Mouse (Mus musculus) forebrain, embryonic 12.5 days (tissue): ENCODE data around the gene Ezh2. TPM values are rescaled to one million over a fixed set of nuclear protein-coding genes. Genes with fewer than 3 reads are reported as not detected.
"Not testable (repeated sequence)": the region's sequence is repeated elsewhere in the genome, so short reads cannot be mapped to it uniquely, and the experiment has no call there.

Experiments used
- ATAC-seq: fragments of 200-750 bp; cut with Nextera tagmentation; 2 replicates; pipeline ENCODE4 v1.8.0; 2017; ENCODE audit warnings: moderate TSS enrichment; ENCODE audit not compliant: low FRiP score
- H3K27ac ChIP-seq: fragments of 300-500 bp; sonication (generic); 2 replicates; pipeline ENCODE4 v1.5.1; 2016; ENCODE audit warnings: mild to moderate bottlenecking
- H3K27me3 ChIP-seq: fragments of 300-500 bp; sonication (generic); 2 replicates; pipeline ENCODE4 v1.6.1; 2016; ENCODE audit warnings: mild to moderate bottlenecking
- H3K36me3 ChIP-seq: fragments of 300-500 bp; sonication (generic); replicated peaks from 2 replicates; pipeline ENCODE4 v1.6.1; 2016; ENCODE audit warnings: mild to moderate bottlenecking
- H3K4me1 ChIP-seq: fragments of 300-500 bp; sonication (generic); 2 replicates; pipeline ENCODE4 v1.6.1; 2016
- H3K4me2 ChIP-seq: fragments of 300-500 bp; sonication (generic); 2 replicates; pipeline ENCODE4 v1.6.1; 2016; ENCODE audit warnings: mild to moderate bottlenecking, moderate library complexity
- H3K4me3 ChIP-seq: fragments of 300-500 bp; sonication (generic); replicated peaks from 2 replicates; pipeline ENCODE4 v1.5.1; 2016; ENCODE audit warnings: mild to moderate bottlenecking
- H3K9ac ChIP-seq: fragments of 300-500 bp; sonication (generic); 2 replicates; pipeline ENCODE4 v1.6.1; 2016; ENCODE audit warnings: mild to moderate bottlenecking
- H3K9me3 ChIP-seq: fragments of 300-500 bp; sonication (generic); 2 replicates; pipeline ENCODE4 v1.6.1; 2016
- WGBS: fragments of 180-500 bp; shearing (Covaris S2); methylation state at CpG from one replicate; pipeline ENCODE4 v1.1.7; 2016; 5-methylcytosine and 5-hydroxymethylcytosine counted together
- polyA plus RNA-seq: library from polyadenylated mRNA; unstranded; fragments of >200 nt; fragmentation: Nextera tagmentation; extraction: Ambion mirVana; gene quantifications from 2 replicates; pipeline ENCODE4 v1.2.1, GENCODE M21; 2016

The Ezh2 gene
- 259 and 267 TPM in 2 replicates for polyA plus RNA-seq

DNA sequence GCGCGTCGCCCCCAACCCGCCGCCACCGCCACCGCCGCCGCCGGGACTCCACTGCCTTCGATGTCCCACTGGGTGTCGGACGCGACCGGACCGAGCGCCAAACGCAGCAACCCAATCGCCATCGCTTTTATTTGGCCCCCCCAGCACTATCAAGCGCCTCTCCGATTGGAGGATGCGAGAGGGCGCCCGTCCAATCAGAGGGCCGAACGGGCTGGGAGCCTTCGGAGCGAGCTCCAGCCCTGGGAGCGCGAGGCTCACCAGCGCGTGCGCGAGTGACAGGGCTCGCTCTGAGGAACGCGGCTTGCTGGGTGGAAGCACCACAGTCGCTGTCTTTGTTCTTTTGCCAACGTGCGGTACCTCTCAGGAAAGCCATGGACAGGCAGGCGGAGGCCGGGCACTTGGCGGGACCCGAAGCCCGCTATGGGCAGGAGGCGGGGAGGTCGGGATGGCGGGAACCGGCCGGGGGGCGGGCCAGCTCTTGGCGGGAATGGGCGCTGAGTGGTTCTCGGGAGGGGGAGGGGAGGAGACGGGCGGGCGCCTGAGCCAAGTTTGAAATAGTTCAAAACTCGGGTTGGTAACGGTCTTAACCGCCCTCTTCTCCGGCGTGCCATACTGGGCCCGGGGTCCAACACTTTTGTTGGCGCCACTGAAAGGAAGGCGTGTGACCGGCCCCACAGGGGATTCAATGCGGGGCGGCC lies at the start of gene Ezh2:
TSS of gene Ezh2 (minus strand) at position 416 of the 698 bp plus-strand sequence.
- Histone ChIP-seq H3K4me3 (peak within 1 kb of the TSS; percentile 97), H3K27ac (peak within 1 kb of the TSS; percentile 99), H3K9me3 (no peaks in the 10 kb centered on the region), H3K36me3 (no peaks in the 10 kb centered on the region), H3K27me3 (no peaks in the 10 kb centered on the region), H3K4me2 (peak within 1 kb of the TSS; percentile 68), H3K9ac (peak within 1 kb of the TSS; percentile 99), H3K4me1 (peaks cover 20% of the 10 kb centered on the region)
- ATAC-seq, result peak; percentile 98
- 1% methylated on average over 59 of the region's 69 CpGs for WGBS

DNA sequence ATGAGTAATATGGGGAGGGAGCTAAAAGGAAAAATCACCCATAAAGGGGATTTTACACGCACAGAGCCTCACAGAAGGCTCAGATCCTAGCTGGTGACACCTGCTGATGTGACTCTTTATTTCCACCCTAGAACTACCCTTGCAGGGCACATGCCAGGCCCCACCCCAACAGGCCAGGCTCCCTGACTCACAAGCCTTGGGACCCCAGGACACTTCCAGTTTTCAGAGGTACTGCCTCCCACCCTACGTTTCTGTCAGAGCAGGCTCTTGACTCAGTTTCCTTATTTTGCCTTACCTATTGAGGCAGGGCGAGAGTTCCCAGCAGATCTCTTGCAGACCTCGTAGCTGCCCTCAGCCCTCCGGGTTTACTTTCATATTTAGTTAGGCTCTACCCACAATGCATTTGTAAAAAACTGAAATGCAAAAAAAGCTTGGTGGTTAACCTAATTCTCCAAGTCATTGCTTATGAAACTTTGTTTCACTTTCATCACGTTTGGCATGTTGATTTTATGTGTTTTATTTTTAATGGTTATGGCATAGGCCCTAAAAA lies 41.5 kb upstream of the Ezh2 start:
- 74% methylated on average over 6 of the region's 6 CpGs for WGBS

GRCm38 (mm10) chr6:47635995-47636526 lies 40.9 kb upstream of the Ezh2 start:
- H3K27me3 ChIP-seq, result no peaks in the 10 kb centered on the region
- no peak for ATAC-seq
- no peak overlapping the region for H3K9ac ChIP-seq
- H3K9me3 ChIP-seq, result no peaks in the 10 kb centered on the region
- no peaks in the 10 kb centered on the region for H3K36me3 ChIP-seq
- H3K4me3 ChIP-seq, result no peak overlapping the region
- no peaks in the 10 kb centered on the region for H3K4me1 ChIP-seq
- no peak overlapping the region for H3K4me2 ChIP-seq
- H3K27ac ChIP-seq, result no peak overlapping the region
- 76% methylated on average over 5 of the region's 5 CpGs for WGBS

More for the DNA sequence above, 41.5 kb upstream of the Ezh2 start:
- no peak overlapping the region for H3K9ac ChIP-seq
- H3K9me3 ChIP-seq, result no peaks in the 10 kb centered on the region
- no peaks in the 10 kb centered on the region for H3K27me3 ChIP-seq
- no peaks in the 10 kb centered on the region for H3K4me1 ChIP-seq
- H3K4me3 ChIP-seq, result no peak overlapping the region
- H3K4me2 ChIP-seq, result no peak overlapping the region
- H3K36me3 ChIP-seq, result no peaks in the 10 kb centered on the region
- H3K27ac ChIP-seq, result no peak overlapping the region
- no peak for ATAC-seq

- no peak overlapping the region for H3K9ac ChIP-seq
- H3K27ac ChIP-seq, result no peak overlapping the region
- H3K4me1 ChIP-seq, result no peaks in the 10 kb centered on the region
- WGBS, result 76% methylated on average over 7 of the region's 7 CpGs
- no peaks in the 10 kb centered on the region for H3K27me3 ChIP-seq
- no peaks in the 10 kb centered on the region for H3K9me3 ChIP-seq
- ATAC-seq, result no peak
- no peak overlapping the region for H3K4me2 ChIP-seq
- H3K4me3 ChIP-seq, result no peak overlapping the region
- H3K36me3 ChIP-seq, result no peaks in the 10 kb centered on the region
These were observed 40.3 kb upstream of the Ezh2 start for GRCm38 (mm10) chr6:47635207-47635994.

- Histone ChIP-seq H3K9me3 (no peaks in the 10 kb centered on the region), H3K4me1 (no peaks in the 10 kb centered on the region), H3K4me2 (no peak overlapping the region), H3K27ac (no peak overlapping the region), H3K9ac (no peak overlapping the region), H3K36me3 (no peaks in the 10 kb centered on the region), H3K4me3 (no peak overlapping the region), H3K27me3 (no peaks in the 10 kb centered on the region)
- no peak for ATAC-seq
These were observed 38.3 kb upstream of the Ezh2 start for GRCm38 (mm10) chr6:47633467-47633866.

DNA sequence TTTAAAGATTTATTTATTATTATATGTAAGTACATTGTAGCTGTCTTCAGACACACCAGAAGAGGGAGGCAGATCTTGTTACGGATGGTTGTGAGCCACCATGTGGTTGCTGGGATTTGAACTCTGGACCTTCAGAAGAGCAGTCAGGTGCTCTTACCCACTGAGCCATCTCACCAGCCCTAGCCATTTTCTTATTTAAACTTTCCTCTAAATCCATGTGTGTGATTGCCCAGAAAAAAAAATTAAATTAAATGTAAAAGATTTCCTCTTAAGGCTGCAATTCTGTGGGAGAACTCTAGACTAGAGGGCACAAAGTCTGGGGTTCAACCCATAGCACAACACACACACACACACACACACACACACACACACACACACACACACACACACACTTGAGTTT lies 34.9 kb upstream of the Ezh2 start:
- H3K27ac ChIP-seq, H3K27me3 ChIP-seq, ATAC-seq, H3K36me3 ChIP-seq, H3K4me3 ChIP-seq, H3K9me3 ChIP-seq, H3K4me2 ChIP-seq, H3K4me1 ChIP-seq, H3K9ac ChIP-seq: not testable (repeated sequence)
- 67% methylated on average over 1 of the region's 1 CpGs for WGBS

- Histone ChIP-seq H3K4me1 (no peaks in the 10 kb centered on the region), H3K36me3 (no peaks in the 10 kb centered on the region), H3K27ac (no peak overlapping the region), H3K27me3 (no peaks in the 10 kb centered on the region), H3K4me3 (no peak overlapping the region), H3K9me3 (no peaks in the 10 kb centered on the region), H3K9ac (no peak overlapping the region), H3K4me2 (no peak overlapping the region)
- ATAC-seq, result no peak
- 73% methylated on average over 3 of the region's 3 CpGs for WGBS
These were observed 32.8 kb upstream of the Ezh2 start for GRCm38 (mm10) chr6:47627978-47628377.

- not testable (repeated sequence) for ATAC-seq, H3K27me3 ChIP-seq, H3K9me3 ChIP-seq, H3K4me2 ChIP-seq, H3K4me3 ChIP-seq, H3K36me3 ChIP-seq, H3K27ac ChIP-seq, H3K9ac ChIP-seq, H3K4me1 ChIP-seq
- 90% methylated on average over 3 of the region's 3 CpGs for WGBS
These were observed 31.8 kb upstream of the Ezh2 start for GRCm38 (mm10) chr6:47626976-47627375.

DNA sequence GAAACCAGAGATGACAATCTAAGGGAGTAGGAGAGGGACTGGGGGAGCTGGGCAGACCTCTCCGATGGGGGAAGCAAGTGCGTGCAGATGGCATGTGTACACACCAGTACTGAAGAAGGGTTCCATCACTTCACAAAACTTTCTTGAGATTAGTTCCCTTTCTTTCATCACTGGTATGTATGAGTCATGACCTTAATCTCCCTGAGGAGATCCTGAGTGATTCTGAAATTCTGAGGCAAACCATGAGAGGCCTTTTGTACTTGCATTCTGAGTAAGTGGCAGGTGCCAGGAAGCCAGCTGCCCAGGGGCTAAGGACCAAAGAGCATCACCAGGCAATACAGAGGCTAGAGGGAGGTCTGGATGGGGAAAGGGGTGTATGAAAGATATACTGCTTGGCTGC lies 25.9 kb upstream of the Ezh2 start:
- 88% methylated on average over 2 of the region's 2 CpGs for WGBS
- no peak for ATAC-seq

DNA sequence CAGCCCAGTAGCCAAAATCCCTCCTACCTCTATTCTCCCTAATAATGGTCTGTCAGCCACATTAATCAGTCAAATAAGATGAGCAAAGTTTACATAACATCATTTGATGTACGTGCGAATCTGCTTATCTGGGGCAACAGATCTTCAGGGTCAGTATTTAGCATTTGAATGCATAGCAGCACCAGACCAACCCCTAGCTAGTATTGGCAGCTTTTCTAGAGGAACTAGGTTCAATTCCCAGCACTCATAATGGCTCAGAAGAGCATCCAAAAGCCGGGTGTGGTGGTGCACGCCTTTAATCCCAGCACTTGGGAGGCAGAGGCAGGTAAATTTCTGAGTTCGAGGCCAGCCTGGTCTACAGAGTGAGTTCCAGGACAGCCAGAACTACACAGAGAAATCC lies 13.2 kb upstream of the Ezh2 start:
- H3K9me3 ChIP-seq, H3K4me1 ChIP-seq, H3K9ac ChIP-seq, ATAC-seq, H3K27ac ChIP-seq, H3K4me2 ChIP-seq, H3K4me3 ChIP-seq, H3K36me3 ChIP-seq, H3K27me3 ChIP-seq: not testable (repeated sequence)
- WGBS, result 68% methylated on average over 5 of the region's 5 CpGs

More for the DNA sequence above, 25.9 kb upstream of the Ezh2 start:
- Histone ChIP-seq H3K4me1 (no peaks in the 10 kb centered on the region), H3K27me3 (no peaks in the 10 kb centered on the region), H3K9ac (no peak overlapping the region), H3K4me3 (no peak overlapping the region), H3K36me3 (no peaks in the 10 kb centered on the region), H3K9me3 (no peaks in the 10 kb centered on the region), H3K27ac (no peak overlapping the region), H3K4me2 (no peak overlapping the region)

- Histone ChIP-seq H3K4me2 (no peak overlapping the region), H3K9ac (no peak overlapping the region), H3K36me3 (no peaks in the 10 kb centered on the region), H3K4me1 (no peaks in the 10 kb centered on the region), H3K9me3 (no peaks in the 10 kb centered on the region), H3K27ac (no peak overlapping the region), H3K27me3 (no peaks in the 10 kb centered on the region), H3K4me3 (no peak overlapping the region)
- WGBS, result 89% methylated on average over 1 of the region's 1 CpGs
- ATAC-seq, result no peak
These were observed 6.8 kb upstream of the Ezh2 start for GRCm38 (mm10) chr6:47601931-47602330.

GRCm38 (mm10) chr6:47595696-47596095 lies 555 bp upstream of the Ezh2 start:
- Histone ChIP-seq H3K9me3 (no peaks in the 10 kb centered on the region), H3K27me3 (no peaks in the 10 kb centered on the region), H3K4me3 (peak overlapping the region; percentile 97), H3K9ac (peak overlapping the region; percentile 99), H3K4me1 (peaks cover 20% of the 10 kb centered on the region), H3K36me3 (no peaks in the 10 kb centered on the region), H3K27ac (peak overlapping the region; percentile 99), H3K4me2 (peak overlapping the region; percentile 68)
- under 1% methylated on average over 6 of the region's 6 CpGs for WGBS
- no peak for ATAC-seq
